ENCODE assay signal across 12 mouse cellular contexts in the genomic region with DNA sequence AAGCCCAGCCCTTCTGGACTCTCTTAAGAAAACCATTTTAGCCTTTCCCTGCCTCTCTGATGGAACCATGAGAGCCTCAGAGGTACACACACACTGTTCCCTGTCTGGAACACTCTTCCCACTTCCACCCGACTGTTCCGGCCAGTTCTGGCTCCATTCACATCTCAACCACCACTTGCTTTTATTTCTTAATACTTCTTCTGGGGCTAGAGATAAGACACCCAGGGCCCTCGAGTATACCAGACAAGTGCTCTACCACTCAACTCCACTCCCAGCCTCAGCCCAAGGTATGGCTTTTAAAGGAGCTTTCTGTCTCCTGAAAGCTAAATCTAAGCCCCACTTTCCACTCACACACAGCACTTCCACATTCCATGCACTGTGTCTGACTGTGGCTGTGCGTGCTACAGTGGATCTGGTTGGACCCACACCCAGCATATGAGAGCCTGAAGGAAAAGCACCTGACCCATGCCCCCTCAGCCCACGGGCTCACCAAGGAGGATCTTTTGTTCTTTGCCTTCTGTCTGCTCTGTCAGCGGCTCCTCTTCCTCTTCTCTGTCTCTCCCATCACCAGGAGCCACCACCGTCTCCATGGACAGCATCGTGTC. TPM values are rescaled to one million over a fixed set of nuclear protein-coding genes. Genes with fewer than 3 reads are reported as not detected.
DNase-seq lines count a peak whose midpoint lies in the region; ATAC-seq and TF ChIP-seq lines count a peak whose summit lies in the region.
"Had no signal": no experiment of that assay in that cellular context is flagged by ENCODE, and none has a peak within 500 bp of the region (broad histone marks: within the 10 kb centered on the region; RNA-seq: fewer than 3 reads in every experiment).

No protein-coding gene starts in this region.

- WGBS in heart, postnatal 0 days: 73% methylated on average over 8 of the region's 8 CpGs
- 75% methylated on average over 8 of the region's 8 CpGs for WGBS in spleen, adult 2 months
- 68% methylated on average over 8 of the region's 8 CpGs for WGBS in liver, adult 2 months

- H3K27ac ChIP-seq in heart, postnatal 0 days (ENCODE audit: low read depth): no peak overlapping the region
- peak overlapping the region; percentile 31; the same call in 1 of the 2 replicates for H3K27ac ChIP-seq in spleen, adult 2 months (ENCODE audit: insufficient read depth, low read length)
- H3K27ac ChIP-seq in liver, adult 2 months (replicated peaks; ENCODE audit: insufficient read depth, low read depth, low read length): no peak overlapping the region

- H3K79me2 ChIP-seq in liver, adult 2 months (ENCODE audit: control insufficient read depth, insufficient read depth, low read length): peaks cover 44% of the 10 kb centered on the region
- H3K79me2 ChIP-seq in myocyte (ENCODE audit: control insufficient read depth, insufficient read depth): peaks cover 15% of the 10 kb centered on the region

- H3K4me2 ChIP-seq in heart, postnatal 0 days (ENCODE audit: low read depth, low read length): no peak overlapping the region
- H3K4me2 ChIP-seq in myocyte (ENCODE audit: low read depth): peak overlapping the region; percentile 6

- H3K27me3 ChIP-seq in heart, postnatal 0 days (ENCODE audit: control insufficient read depth, insufficient read depth, low read length): no peaks in the 10 kb centered on the region
- no peaks in the 10 kb centered on the region for H3K27me3 ChIP-seq in spleen, adult 2 months (ENCODE audit: control insufficient read depth, insufficient read depth, low read length)
- no peaks in the 10 kb centered on the region for H3K27me3 ChIP-seq in liver, adult 2 months (ENCODE audit: control insufficient read depth, insufficient read depth, low read length)
- H3K27me3 ChIP-seq in myocyte (ENCODE audit: control insufficient read depth, insufficient read depth, insufficient read length): no peaks in the 10 kb centered on the region
- H3K27me3 ChIP-seq: CH12.LX had no signal

- TF ChIP-seq EP300 in heart, postnatal 0 days (IDR thresholded peaks at IDR 0.05; ENCODE audit: low read depth): no peak

- H3K9ac ChIP-seq in heart, postnatal 0 days (replicated peaks; ENCODE audit: low read depth, low read length): 0 out of 2 replicates have a peak overlapping the region, but pooled peaks have one; percentile 19
- H3K9ac ChIP-seq in liver, adult 2 months (ENCODE audit: low read depth, low read length): peak overlapping the region; percentile 20; the same call in 1 of the 2 replicates

- peaks cover 15% of the 10 kb centered on the region for H3K4me1 ChIP-seq in heart, postnatal 0 days (ENCODE audit: control insufficient read depth, insufficient read depth)
- peaks cover 21% of the 10 kb centered on the region for H3K4me1 ChIP-seq in spleen, adult 2 months (ENCODE audit: control insufficient read depth, insufficient read depth, insufficient read length)
- peaks cover 39% of the 10 kb centered on the region for H3K4me1 ChIP-seq in liver, adult 2 months (ENCODE audit: control insufficient read depth, insufficient read depth, low read length)

- no peak for TF ChIP-seq CTCF in heart, postnatal 0 days (IDR thresholded peaks at IDR 0.05; ENCODE audit: low read depth)
- no peak for TF ChIP-seq CTCF in spleen, adult 2 months (IDR thresholded peaks at IDR 0.05; ENCODE audit: extremely low read depth, insufficient read depth, insufficient read length, insufficient replicate concordance)
- TF ChIP-seq CTCF in liver, adult 2 months (IDR thresholded peaks at IDR 0.05; ENCODE audit: low read depth, low read length): no peak

- no peak for TF ChIP-seq POLR2A in spleen, adult 2 months (IDR thresholded peaks at IDR 0.05; ENCODE audit: low read depth, low read length)
- no peak for TF ChIP-seq POLR2A in liver, adult 2 months (IDR thresholded peaks at IDR 0.05; ENCODE audit: extremely low read depth, insufficient read depth, low read length)
- TF ChIP-seq POLR2A in myocyte (IDR thresholded peaks at IDR 0.05; ENCODE audit: insufficient read length, low read depth): no peak

- DNase-seq in heart, postnatal 0 days (ENCODE audit: low spot score): no peak
- DNase-seq in heart, adult 18-20 months: no peak
- DNase-seq in spleen, adult 2 months (ENCODE audit: low read depth in 1 of 2, low spot score in 2 of 2): no peak
- DNase-seq in spleen, postnatal 14 days (ENCODE audit: low spot score in 2 of 2): no peak
- no peak for DNase-seq in liver, adult 2 months (ENCODE audit: extremely low read depth, low read depth, low spot score)
- DNase-seq in adrenal gland, postnatal 36 days: no peak
- DNase-seq in kidney, postnatal 4 days: no peak
- DNase-seq: gastrocnemius, postnatal 14 days; right cerebral cortex, postnatal 4 days; thymus, postnatal 36 days had no signal

- peaks cover 49% of the 10 kb centered on the region for H3K36me3 ChIP-seq in heart, postnatal 0 days (replicated peaks; ENCODE audit: control insufficient read depth, insufficient read depth, low read length)
- H3K36me3 ChIP-seq in spleen, adult 2 months (ENCODE audit: control insufficient read depth, insufficient read depth, low read length): peaks cover 41% of the 10 kb centered on the region
- H3K36me3 ChIP-seq in liver, adult 2 months (ENCODE audit: control insufficient read depth, insufficient read depth, low read length): peaks cover 20% of the 10 kb centered on the region; the same call in 1 of the 2 replicates
- H3K36me3 ChIP-seq in myocyte (ENCODE audit: control insufficient read depth, insufficient read depth): peaks cover 5% of the 10 kb centered on the region

- ATAC-seq in heart, postnatal 0 days (ENCODE audit: insufficient read depth, low read depth): no peak

- no peaks in the 10 kb centered on the region for H3K9me3 ChIP-seq in heart, postnatal 0 days (replicated peaks; ENCODE audit: control insufficient read depth, low read length)

- no peak overlapping the region for H3ac ChIP-seq in myocyte (ENCODE audit: control insufficient read depth, insufficient read length)

- no peak overlapping the region for H3K4me3 ChIP-seq in heart, postnatal 0 days (ENCODE audit: low read depth, low read length)
- no peak overlapping the region; the same call in 1 of the 2 replicates for H3K4me3 ChIP-seq in spleen, adult 2 months (ENCODE audit: extremely low read depth, insufficient read depth, insufficient read length)
- no peak overlapping the region for H3K4me3 ChIP-seq in liver, adult 2 months (ENCODE audit: insufficient read depth, low read depth, low read length)
- H3K4me3 ChIP-seq in myocyte: no peak overlapping the region

TF ChIP-seq in myocyte, 11 proteins besides CTCF, POLR2A, EP300 and RAD21 (continues in another document):
- no peak for TF ChIP-seq MAX (IDR thresholded peaks at IDR 0.05; ENCODE audit: low read depth)
- no peak for TF ChIP-seq TCF12 (IDR thresholded peaks at IDR 0.05; ENCODE audit: insufficient read depth, poor library complexity, severe bottlenecking)
- TF ChIP-seq E2F4 (IDR thresholded peaks at IDR 0.05; ENCODE audit: insufficient read depth): no peak
- no peak for TF ChIP-seq USF1 (IDR thresholded peaks at IDR 0.05; ENCODE audit: low read depth)
- TF ChIP-seq TCF3 (IDR thresholded peaks at IDR 0.05; ENCODE audit: insufficient read length, low read depth): no peak
- TF ChIP-seq SRF (IDR thresholded peaks at IDR 0.05; ENCODE audit: control insufficient read depth, insufficient read length, low read depth): no peak

RNA-seq across cellular contexts. Expression of gene Wdr81, which starts 4.1 kb away (rescaled TPM):
- 11.8 and 12.0 TPM in 2 replicates for total RNA-seq in heart, postnatal 0 days (2014; rRNA removed; ENCODE audit: low replicate concordance)
- 2.0 and 2.2 TPM in 2 replicates for polyA plus RNA-seq in heart, postnatal 0 days (2015; fragmentation: Nextera tagmentation; extraction: Ambion mirVana)
- 1 to 10 TPM; 7.6 to 8.3 TPM for total RNA-seq in heart, adult 18-20 months (2021)
- 34.4 and 46.3 TPM in 2 replicates for polyA plus RNA-seq in spleen, adult 2 months (2012; rRNA removed)
- total RNA-seq in liver, adult 2 months (2014; rRNA removed): 14.4 and 30.4 TPM in 2 replicates
- 20.3 and 21.5 TPM in 2 replicates for polyA plus RNA-seq in liver, adult 2 months (2012; rRNA removed)
- polyA plus RNA-seq in myocyte (2012; fragmentation: generic; extraction: Trizol): 17.3 TPM
- 10 to 100 TPM; 12.0 to 18.2 TPM for total RNA-seq in adrenal gland, postnatal 36 days (2021)

RNA-seq across cellular contexts. Expression of gene Serpinf2, which starts 11.0 kb away (rescaled TPM):
- total RNA-seq in heart, postnatal 0 days (2014; rRNA removed; ENCODE audit: low replicate concordance): 1.2 and 2.4 TPM in 2 replicates
- not detected in 2 replicates for polyA plus RNA-seq in heart, postnatal 0 days (2015; fragmentation: Nextera tagmentation; extraction: Ambion mirVana)
- total RNA-seq in heart, adult 18-20 months (2021): not detected
- polyA plus RNA-seq in spleen, adult 2 months (2012; rRNA removed): 0.25 and 0.75 TPM in 2 replicates
- total RNA-seq in liver, adult 2 months (2014; rRNA removed): 687 and 824 TPM in 2 replicates
- polyA plus RNA-seq in liver, adult 2 months (2012; rRNA removed): 1,567 and 1,654 TPM in 2 replicates
- polyA plus RNA-seq in myocyte (2012; fragmentation: generic; extraction: Trizol): 0.06 TPM
- total RNA-seq in adrenal gland, postnatal 36 days (2021): under 1 TPM in 1 of 2 experiments, not detected in 1; 0.46 TPM
- total RNA-seq: gastrocnemius, postnatal 14 days had no signal

RNA-seq across cellular contexts. Expression of gene Tlcd2, which starts 11.1 kb away (rescaled TPM):
- 9.2 and 25.3 TPM in 2 replicates for total RNA-seq in heart, postnatal 0 days (2014; rRNA removed; ENCODE audit: low replicate concordance)
- polyA plus RNA-seq in heart, postnatal 0 days (2015; fragmentation: Nextera tagmentation; extraction: Ambion mirVana): 14.2 and 16.9 TPM in 2 replicates
- 1 to 10 TPM; 2.4 to 4.9 TPM for total RNA-seq in heart, adult 18-20 months (2021)
- 6.9 and 8.4 TPM in 2 replicates for polyA plus RNA-seq in spleen, adult 2 months (2012; rRNA removed)
- 121 and 238 TPM in 2 replicates for total RNA-seq in liver, adult 2 months (2014; rRNA removed)
- 237 and 265 TPM in 2 replicates for polyA plus RNA-seq in liver, adult 2 months (2012; rRNA removed)
- polyA plus RNA-seq in myocyte (2012; fragmentation: generic; extraction: Trizol): 2.9 TPM
- total RNA-seq in adrenal gland, postnatal 36 days (2021): 10 to 100 TPM; 10.1 to 14.3 TPM

RNA-seq across cellular contexts. Expression of gene Serpinf1, which starts 27.9 kb away (rescaled TPM):
- 27.3 and 112 TPM in 2 replicates for total RNA-seq in heart, postnatal 0 days (2014; rRNA removed; ENCODE audit: low replicate concordance)
- 20.4 and 24.4 TPM in 2 replicates for polyA plus RNA-seq in heart, postnatal 0 days (2015; fragmentation: Nextera tagmentation; extraction: Ambion mirVana)
- total RNA-seq in heart, adult 18-20 months (2021): 10 to 100 TPM; 16.0 to 21.0 TPM
- polyA plus RNA-seq in spleen, adult 2 months (2012; rRNA removed): 9.7 and 12.6 TPM in 2 replicates
- total RNA-seq in liver, adult 2 months (2014; rRNA removed): 810 and 1,243 TPM in 2 replicates
- polyA plus RNA-seq in liver, adult 2 months (2012; rRNA removed): 891 and 972 TPM in 2 replicates
- polyA plus RNA-seq in myocyte (2012; fragmentation: generic; extraction: Trizol): 911 TPM
- total RNA-seq in adrenal gland, postnatal 36 days (2021): 10 to 100 TPM; 21.7 to 32.9 TPM

RNA-seq across cellular contexts. Expression of gene Prpf8, which starts 36.2 kb away (rescaled TPM):
- total RNA-seq in heart, postnatal 0 days (2014; rRNA removed; ENCODE audit: low replicate concordance): 73.8 and 79.8 TPM in 2 replicates
- polyA plus RNA-seq in heart, postnatal 0 days (2015; fragmentation: Nextera tagmentation; extraction: Ambion mirVana): 15.2 and 17.0 TPM in 2 replicates
- total RNA-seq in heart, adult 18-20 months (2021): 10 to 100 TPM; 86.5 to 92.7 TPM
- 64.2 and 72.8 TPM in 2 replicates for polyA plus RNA-seq in spleen, adult 2 months (2012; rRNA removed)
- 72.8 and 102 TPM in 2 replicates for total RNA-seq in liver, adult 2 months (2014; rRNA removed)
- 59.4 and 63.3 TPM in 2 replicates for polyA plus RNA-seq in liver, adult 2 months (2012; rRNA removed)
- 93.0 TPM for polyA plus RNA-seq in myocyte (2012; fragmentation: generic; extraction: Trizol)
- 100 to 1,000 TPM; 146 to 161 TPM for total RNA-seq in adrenal gland, postnatal 36 days (2021)

Comparison
In these comparisons a context has a peak if more than half of its experiments do, and no peak if none do; other contexts are left out.
1. RNA of gene Serpinf2, which starts 11.0 kb away (total RNA-seq): 687 to 824 TPM in liver, adult 2 months; 1.2 to 2.4 TPM in heart, postnatal 0 days, 0.46 TPM in adrenal gland, postnatal 36 days and not detected in heart, adult 18-20 months; every median in the first group is over 100 times any median in the second.